Mouse (Mus musculus) fat pad, adult 2 months (tissue): ENCODE results near the gene Obox8.

Experiments
- DNase-seq: peaks from one replicate; pipeline ENCODE4 v3.0.0-alpha.2; 2011; ENCODE audit warnings: low read depth, low spot score; ENCODE audit errors: extremely low read depth

The Obox8 gene

GRCm38 (mm10) chr7:14333457-14333856 lies at the start of gene Obox8:
Obox8 (minus strand) TSS chr7:14333557.
- DNase-seq, result no peak

GRCm38 (mm10) chr7:14317209-14317608 lies 16.1 kb downstream of the Obox8 start:
- DNase-seq, result no peak

- no peak for DNase-seq
These were observed 24.7 kb downstream of the Obox8 start for GRCm38 (mm10) chr7:14308671-14309070.

GRCm38 (mm10) chr7:14307571-14307970 lies 25.8 kb downstream of the Obox8 start:
- no peak for DNase-seq
